Mouse (Mus musculus) stomach, postnatal 0 days (tissue): ENCODE results near the gene Amy1.

Source experiments
- CTCF ChIP-seq: IDR thresholded peaks from 2 replicates; pipeline ENCODE4 v1.5.1; 2016; ENCODE audit warnings: antibody characterized with exemption, low read depth, mild to moderate bottlenecking, moderate library complexity
- EP300 ChIP-seq: optimal IDR thresholded peaks from 2 replicates; pipeline ENCODE3; 2016; ENCODE audit warnings: antibody characterized with exemption

GRCm38 (mm10) chr3:113574578-113574977, 31.9 kb downstream of the Amy1 start:
- TF ChIP-seq EP300 = no peak
- no peak for TF ChIP-seq CTCF
